In genomic region chr2:44957329-44957797, GRCm38 (mm10) we compare ENCODE assay signal across 1 mouse cellular context.
TF ChIP-seq lines count a peak whose summit lies in the region.

No protein-coding gene starts in this region.

TF ChIP-seq in CH12.LX, 34 proteins besides CTCF, POLR2A, EP300 and RAD21 (continued from another document):
- TF ChIP-seq ZKSCAN1 (IDR thresholded peaks at IDR 0.05; ENCODE audit: borderline replicate concordance, low read depth, low read length) (no peak), ZC3H11A (IDR thresholded peaks at IDR 0.05; ENCODE audit: low read depth, low read length) (no peak), POLR2AphosphoS2 (IDR thresholded peaks at IDR 0.05; ENCODE audit: low read depth, low read length) (peak; percentile 92), MYC (IDR thresholded peaks at IDR 0.05; ENCODE audit: low read depth, low read length) (peak; percentile 77), CHD1 (IDR thresholded peaks at IDR 0.05; ENCODE audit: low read depth, low read length) (peak; percentile 35; the same call in 1 of the 2 replicates), JUN (IDR thresholded peaks at IDR 0.05; ENCODE audit: insufficient read depth, low read depth, low read length) (peak; percentile 56), E2F4 (IDR thresholded peaks at IDR 0.05; ENCODE audit: insufficient replicate concordance, low read depth, low read length) (peak; percentile 73; the same call in 1 of the 2 replicates), RCOR1 (conservative IDR thresholded peaks at IDR 0.05; ENCODE audit: low read depth, low read length) (peak; percentile 88), MAFK (IDR thresholded peaks at IDR 0.05; ENCODE audit: insufficient replicate concordance, low read length) (peak; percentile 85), IRF4 (IDR thresholded peaks at IDR 0.05; ENCODE audit: low read depth, low read length) (peak; percentile 87), MAZ (IDR thresholded peaks at IDR 0.05; ENCODE audit: low read depth, low read length) (peak; percentile 86), ZNF384 (IDR thresholded peaks at IDR 0.05; ENCODE audit: low read depth, low read length) (no peak; the same call in none of the 2 replicates), ETS1 (conservative IDR thresholded peaks at IDR 0.05; ENCODE audit: low read depth, low read length) (peak; percentile 98), NRF1 (IDR thresholded peaks at IDR 0.05; ENCODE audit: low read depth, low read length) (no peak), HCFC1 (IDR thresholded peaks at IDR 0.05; ENCODE audit: low read depth, low read length) (peak; percentile 54), SIN3A (IDR thresholded peaks at IDR 0.05; ENCODE audit: low read length) (peak; percentile 95), NELFE (IDR thresholded peaks at IDR 0.05; ENCODE audit: low read depth, low read length) (peak; percentile 73), PAX5 (IDR thresholded peaks at IDR 0.05; ENCODE audit: low read length) (no peak)
